Comparison of ENCODE assay signal across 10 mouse cellular contexts in genomic region chr7:73654193-73654871, GRCm38 (mm10).
DNase-seq lines count a peak whose midpoint lies in the region; ATAC-seq lines count a peak whose summit lies in the region.
"Had no signal": no experiment of that assay in that cellular context is flagged by ENCODE, and none has a peak within 500 bp of the region (broad histone marks: within the 10 kb centered on the region; RNA-seq: fewer than 3 reads in every experiment).

No protein-coding gene starts in this region.

- H3K4me3 ChIP-seq in hindbrain, embryonic 12.5 days = no peak overlapping the region
- no peak overlapping the region for H3K4me3 ChIP-seq in midbrain, embryonic 15.5 days
- H3K4me3 ChIP-seq: erythroblast, embryonic 14.5 days; liver, embryonic 15.5 days had no signal

- H3K4me1 ChIP-seq in hindbrain, embryonic 12.5 days = peaks cover 6% of the 10 kb centered on the region; the same call in 1 of the 2 replicates
- peaks cover 11% of the 10 kb centered on the region for H3K4me1 ChIP-seq in midbrain, embryonic 15.5 days
- H3K4me1 ChIP-seq: liver, embryonic 15.5 days had no signal

- H3K36me3 ChIP-seq in hindbrain, embryonic 12.5 days = no peaks in the 10 kb centered on the region
- H3K36me3 ChIP-seq in midbrain, embryonic 15.5 days (replicated peaks) = no peaks in the 10 kb centered on the region
- H3K36me3 ChIP-seq: liver, embryonic 15.5 days had no signal

- no peak overlapping the region for H3K27ac ChIP-seq in hindbrain, embryonic 12.5 days
- H3K27ac ChIP-seq in midbrain, embryonic 15.5 days = 0 out of 2 replicates have a peak overlapping the region, but pooled peaks have one; percentile 5
- H3K27ac ChIP-seq: liver, embryonic 15.5 days had no signal

- H3K27me3 ChIP-seq in hindbrain, embryonic 12.5 days = 0 out of 2 replicates have a peak, but pooled peaks cover 6% of the 10 kb centered on the region
- no peaks in the 10 kb centered on the region; the same call in 1 of the 2 replicates for H3K27me3 ChIP-seq in midbrain, embryonic 15.5 days (replicated peaks)
- H3K27me3 ChIP-seq: liver, embryonic 15.5 days had no signal

- H3K9me3 ChIP-seq in hindbrain, embryonic 12.5 days (replicated peaks) = peaks cover 3% of the 10 kb centered on the region; the same call in 1 of the 2 replicates
- H3K9me3 ChIP-seq in midbrain, embryonic 15.5 days = no peaks in the 10 kb centered on the region
- H3K9me3 ChIP-seq: liver, embryonic 15.5 days had no signal

- peak; percentile 54 for ATAC-seq in activated CD4-positive, CD25-positive, alpha-beta regulatory T cell, adult 4 months
- ATAC-seq in hindbrain, embryonic 12.5 days (ENCODE audit: low FRiP score) = peak; percentile 55; the same call in 1 of the 2 replicates
- ATAC-seq in midbrain, embryonic 15.5 days (replicated peaks) = peak; percentile 62; the same call in 1 of the 2 replicates

- H3K9ac ChIP-seq in hindbrain, embryonic 12.5 days = no peak overlapping the region
- H3K9ac ChIP-seq in midbrain, embryonic 15.5 days = no peak overlapping the region
- H3K9ac ChIP-seq: liver, embryonic 15.5 days had no signal

- peak overlapping the region; percentile 17; the same call in 1 of the 2 replicates for H3K4me2 ChIP-seq in hindbrain, embryonic 12.5 days (replicated peaks)
- peak overlapping the region; percentile 29 for H3K4me2 ChIP-seq in midbrain, embryonic 15.5 days
- H3K4me2 ChIP-seq: liver, embryonic 15.5 days had no signal

- 33% methylated on average over 12 of the region's 12 CpGs for WGBS in hindbrain, embryonic 12.5 days
- 22% methylated on average over 12 of the region's 12 CpGs for WGBS in midbrain, embryonic 15.5 days

- peak; percentile 31 for DNase-seq in ovary, postnatal 14 days (ENCODE audit: low spot score)
- DNase-seq in ovary, adult 18-20 months (ENCODE audit: low spot score) = no peak
- DNase-seq in embryo, embryonic 11.5 days (ENCODE audit: low read depth, low spot score) = peak; percentile 44
- peak; percentile 31 to 71 for DNase-seq in layer of hippocampus, postnatal 14 days (ENCODE audit: low spot score in 2 of 2)
- DNase-seq in thymus, postnatal 25 days = peak; percentile 20
